Mouse (Mus musculus): ENCODE measurements around the gene Cep104.

Cep104 gene

DNA sequence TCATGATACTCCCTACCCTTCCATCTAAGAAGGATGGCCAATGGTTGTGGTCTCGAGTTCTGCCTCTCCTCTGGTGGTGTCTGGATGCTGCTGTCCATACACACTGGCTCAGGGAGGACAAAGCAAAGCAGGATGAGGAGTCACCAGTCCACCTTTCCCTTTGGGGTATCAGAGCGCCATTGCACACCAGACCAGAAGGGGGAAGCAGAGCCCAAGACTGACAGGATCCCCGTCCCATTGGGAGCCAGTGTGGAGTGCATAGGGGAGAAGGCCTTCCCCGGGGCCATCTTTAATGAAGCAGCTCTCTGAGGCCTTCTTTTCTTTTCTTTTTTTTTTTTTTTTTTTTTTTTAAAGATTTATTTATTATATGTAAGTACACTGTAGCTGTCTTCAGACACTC lies 78.1 kb downstream of the Cep104 start:
- DNase-seq: no peak

DNA sequence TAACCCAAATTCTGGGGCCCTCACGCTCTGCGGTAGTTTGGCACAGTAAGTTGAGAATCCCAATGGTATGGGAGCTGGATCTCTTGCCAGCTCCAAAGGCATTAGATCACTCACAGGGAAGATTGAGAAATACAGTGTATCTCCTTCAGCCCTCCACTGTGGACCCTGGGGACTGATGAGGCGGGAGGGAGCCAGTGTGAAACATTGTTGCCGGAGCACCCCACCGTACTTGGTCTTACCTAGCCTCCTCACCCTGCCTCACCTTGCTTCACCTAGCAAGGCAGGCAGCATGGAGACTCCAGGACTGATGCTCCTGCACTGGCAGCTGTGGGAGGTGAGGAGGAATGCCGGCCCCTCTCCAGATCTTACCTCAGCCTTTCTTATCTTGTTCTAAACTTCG lies 80.5 kb downstream of the Cep104 start:
- DNase-seq: no peak

DNA sequence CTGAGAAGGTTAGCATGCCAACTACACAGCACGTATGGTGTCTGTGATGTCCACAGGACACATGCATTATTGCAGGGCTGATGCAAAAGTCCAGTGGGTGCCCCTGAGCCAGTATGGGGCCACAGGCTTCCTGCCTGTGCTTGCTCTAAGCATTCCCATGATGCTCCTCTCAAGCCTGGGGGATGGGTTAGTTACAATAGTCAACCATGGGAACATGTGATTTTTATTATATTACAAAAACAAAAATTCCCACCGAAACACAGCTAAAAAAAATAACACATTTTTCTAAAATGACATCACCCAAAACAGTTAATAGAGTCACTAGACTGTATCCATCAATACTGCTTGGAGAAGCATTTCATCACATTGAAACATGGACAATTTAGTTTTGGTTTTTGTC lies 81.1 kb downstream of the Cep104 start:
- no peak for DNase-seq

DNA sequence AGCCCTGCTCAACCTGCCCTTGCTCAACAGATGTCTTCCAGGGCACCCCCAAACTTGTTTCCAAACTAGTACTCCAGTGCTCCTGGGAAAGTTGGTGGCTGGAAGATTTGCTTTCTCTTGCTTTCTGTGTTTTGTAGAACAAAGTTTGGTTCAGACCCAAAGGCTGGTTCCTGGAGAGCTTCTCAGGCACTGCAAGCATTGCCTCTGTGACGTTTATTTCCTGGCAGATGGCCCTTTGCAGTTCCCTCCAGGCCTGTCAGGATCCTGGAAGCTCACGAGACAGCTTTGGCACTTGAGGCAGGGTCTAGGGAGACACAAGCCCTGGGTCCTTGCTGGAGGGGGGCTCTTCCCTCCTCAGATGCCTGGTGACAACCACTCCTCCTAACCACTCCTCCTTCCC lies 81.7 kb downstream of the Cep104 start:
- DNase-seq: no peak

DNA sequence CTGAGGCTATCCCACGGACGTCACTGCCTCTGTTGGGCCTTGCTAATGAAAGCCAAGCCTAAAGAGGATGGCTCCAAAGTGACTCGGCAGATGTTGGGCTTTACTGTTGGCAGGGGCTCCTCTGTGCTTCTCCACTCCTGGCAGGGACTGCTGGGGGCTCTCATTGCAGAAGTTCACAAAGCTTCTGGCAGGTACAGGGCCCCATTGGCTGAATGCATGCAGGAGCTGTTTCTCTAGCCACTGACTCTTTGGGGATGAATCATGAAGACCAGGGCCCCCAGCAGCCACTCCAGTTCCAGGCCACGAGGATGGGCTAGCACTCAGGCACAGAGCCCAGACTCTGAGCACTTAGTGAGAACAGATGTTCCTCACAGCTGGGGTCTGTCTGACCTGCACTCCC lies 82.7 kb downstream of the Cep104 start:
- no peak for DNase-seq

Measured in right cerebral cortex, postnatal 25 days (tissue).